Mouse (Mus musculus): ENCODE measurements at regions not wholly inside any gene's neighbourhood (a gene's known extent, or its start where the extent isn't known, plus 50 kb on each side); places are given as distances from the start of the nearest gene placed in this dataset.
"Not testable (repeated sequence)": the region's sequence is repeated elsewhere in the genome, so short reads cannot be mapped to it uniquely, and the experiment has no call there.

GRCm38 (mm10) chr2:40149186-40149585 lies 922.9 kb upstream of the Ppp6c start:
- no peak for DNase-seq (ENCODE audit: extremely low read depth, low read depth, low spot score)
- no peaks in the 10 kb centered on the region for H3K36me3 ChIP-seq (ENCODE audit: control insufficient read depth, insufficient read depth, low read length)
- no peak for TF ChIP-seq POLR2A (IDR thresholded peaks at IDR 0.05; ENCODE audit: extremely low read depth, insufficient read depth, low read length)
- TF ChIP-seq CTCF (IDR thresholded peaks at IDR 0.05; ENCODE audit: low read depth, low read length), result no peak
- no peak overlapping the region for H3K9ac ChIP-seq (ENCODE audit: low read depth, low read length)
- H3K79me2 ChIP-seq (ENCODE audit: control insufficient read depth, insufficient read depth, low read length), result no peaks in the 10 kb centered on the region
- H3K27me3 ChIP-seq (ENCODE audit: control insufficient read depth, insufficient read depth, low read length), result no peaks in the 10 kb centered on the region
- H3K4me3 ChIP-seq (ENCODE audit: insufficient read depth, low read depth, low read length), result no peak overlapping the region
- 51% methylated on average over 2 of the region's 2 CpGs for WGBS
- no peak overlapping the region for H3K27ac ChIP-seq (replicated peaks; ENCODE audit: insufficient read depth, low read depth, low read length)
- no peaks in the 10 kb centered on the region for H3K4me1 ChIP-seq (ENCODE audit: control insufficient read depth, insufficient read depth, low read length)

- not testable (repeated sequence) for H3K27me3 ChIP-seq (ENCODE audit: control insufficient read depth, insufficient read depth, low read length); H3K9ac ChIP-seq (ENCODE audit: low read depth, low read length); H3K79me2 ChIP-seq (ENCODE audit: control insufficient read depth, insufficient read depth, low read length); H3K27ac ChIP-seq (replicated peaks; ENCODE audit: insufficient read depth, low read depth, low read length); H3K36me3 ChIP-seq (ENCODE audit: control insufficient read depth, insufficient read depth, low read length); H3K4me3 ChIP-seq (ENCODE audit: insufficient read depth, low read depth, low read length); H3K4me1 ChIP-seq (ENCODE audit: control insufficient read depth, insufficient read depth, low read length)
- DNase-seq (ENCODE audit: extremely low read depth, low read depth, low spot score), result peak; percentile 9
- WGBS, result 90% methylated on average over 14 of the region's 14 CpGs
Observed at GRCm38 (mm10) chr2:40127615-40128014, 901.4 kb upstream of the Ppp6c start.

GRCm38 (mm10) chr2:40119176-40119575 lies 892.9 kb upstream of the Ppp6c start:
- TF ChIP-seq POLR2A (IDR thresholded peaks at IDR 0.05; ENCODE audit: extremely low read depth, insufficient read depth, low read length), result no peak
- TF ChIP-seq CTCF (IDR thresholded peaks at IDR 0.05; ENCODE audit: low read depth, low read length), result no peak
- no peaks in the 10 kb centered on the region for H3K36me3 ChIP-seq (ENCODE audit: control insufficient read depth, insufficient read depth, low read length)
- no peaks in the 10 kb centered on the region for H3K27me3 ChIP-seq (ENCODE audit: control insufficient read depth, insufficient read depth, low read length)
- no peaks in the 10 kb centered on the region for H3K79me2 ChIP-seq (ENCODE audit: control insufficient read depth, insufficient read depth, low read length)
- WGBS, result 88% methylated on average over 10 of the region's 10 CpGs
- no peak for DNase-seq (ENCODE audit: extremely low read depth, low read depth, low spot score)
- H3K4me1 ChIP-seq (ENCODE audit: control insufficient read depth, insufficient read depth, low read length), result no peaks in the 10 kb centered on the region
- no peak overlapping the region for H3K27ac ChIP-seq (replicated peaks; ENCODE audit: insufficient read depth, low read depth, low read length)
- H3K4me3 ChIP-seq (ENCODE audit: insufficient read depth, low read depth, low read length), result no peak overlapping the region
- H3K9ac ChIP-seq (ENCODE audit: low read depth, low read length), result no peak overlapping the region

- no peaks in the 10 kb centered on the region for H3K4me1 ChIP-seq (ENCODE audit: control insufficient read depth, insufficient read depth, low read length)
- no peak overlapping the region for H3K27ac ChIP-seq (replicated peaks; ENCODE audit: insufficient read depth, low read depth, low read length)
- DNase-seq (ENCODE audit: extremely low read depth, low read depth, low spot score), result no peak
- no peaks in the 10 kb centered on the region for H3K79me2 ChIP-seq (ENCODE audit: control insufficient read depth, insufficient read depth, low read length)
- H3K9ac ChIP-seq (ENCODE audit: low read depth, low read length), result no peak overlapping the region
- no peaks in the 10 kb centered on the region for H3K27me3 ChIP-seq (ENCODE audit: control insufficient read depth, insufficient read depth, low read length)
- H3K36me3 ChIP-seq (ENCODE audit: control insufficient read depth, insufficient read depth, low read length), result no peaks in the 10 kb centered on the region
- TF ChIP-seq CTCF (IDR thresholded peaks at IDR 0.05; ENCODE audit: low read depth, low read length), result no peak
- no peak for TF ChIP-seq POLR2A (IDR thresholded peaks at IDR 0.05; ENCODE audit: extremely low read depth, insufficient read depth, low read length)
- WGBS, result 80% methylated on average over 1 of the region's 1 CpGs
- no peak overlapping the region for H3K4me3 ChIP-seq (ENCODE audit: insufficient read depth, low read depth, low read length)
Observed at GRCm38 (mm10) chr2:40114435-40114834, 888.2 kb upstream of the Ppp6c start.
